Mouse (Mus musculus): ENCODE measurements around the gene Nr5a2. TPM values are rescaled to one million over a fixed set of nuclear protein-coding genes. Genes with fewer than 3 reads are reported as not detected.

The Nr5a2 gene
- total RNA-seq, 4 experiments from 2014 or later, result 0.41 to 1.1 (median 0.43) TPM

DNA sequence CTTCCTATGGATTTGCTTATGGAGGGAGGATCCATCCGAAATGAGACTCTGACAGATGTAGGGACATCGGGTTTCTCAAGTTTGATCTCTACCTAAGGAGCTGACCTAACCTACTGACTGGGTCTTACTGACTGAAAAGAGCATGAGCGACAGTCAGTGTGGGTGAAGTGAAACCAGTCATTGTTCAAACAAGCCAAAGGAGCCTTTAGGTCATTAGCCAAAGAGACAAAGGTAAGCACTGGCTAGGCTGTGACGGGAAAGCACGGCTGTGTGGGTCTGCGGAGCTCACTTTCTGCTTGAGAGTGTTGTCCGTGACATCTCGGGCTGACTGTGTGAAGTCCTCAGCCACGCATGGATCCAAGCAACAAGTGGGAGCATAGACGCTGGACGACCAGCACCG, 50.1 kb downstream of the Nr5a2 start:
- DNase-seq (ENCODE audit: low spot score), result no peak

DNA sequence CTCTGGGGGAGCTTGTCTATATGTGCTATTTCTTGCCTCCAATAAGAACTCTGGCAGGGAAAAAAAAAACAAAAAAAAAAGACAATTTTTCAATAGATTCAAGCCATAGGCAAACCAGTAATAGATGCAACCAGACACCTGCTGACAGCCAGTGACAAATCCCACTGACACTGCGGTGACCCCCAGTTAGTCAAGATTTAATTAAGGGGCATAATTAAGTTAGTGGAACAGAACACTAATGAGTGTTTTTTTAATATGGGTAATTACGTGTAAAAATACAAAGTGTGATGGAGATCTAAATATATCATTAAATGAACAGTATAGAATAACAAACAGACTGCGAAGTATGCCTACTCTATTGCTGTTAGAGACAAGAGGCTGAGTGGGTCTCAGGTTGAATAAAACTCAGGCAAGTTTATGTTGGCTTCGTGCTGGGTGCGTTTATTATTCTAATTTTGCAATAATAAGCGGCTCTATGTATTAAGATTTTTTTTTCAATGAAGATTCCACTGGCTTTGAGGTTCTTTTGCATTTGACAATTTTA, 50.7 kb downstream of the Nr5a2 start:
- DNase-seq (ENCODE audit: low spot score), result no peak

- DNase-seq (ENCODE audit: low spot score), result no peak
Observed at GRCm38 (mm10) chr1:136898130-136898529, 62.1 kb downstream of the Nr5a2 start.

GRCm38 (mm10) chr1:136896351-136896750, 63.9 kb downstream of the Nr5a2 start:
- no peak for DNase-seq (ENCODE audit: low spot score)

DNA sequence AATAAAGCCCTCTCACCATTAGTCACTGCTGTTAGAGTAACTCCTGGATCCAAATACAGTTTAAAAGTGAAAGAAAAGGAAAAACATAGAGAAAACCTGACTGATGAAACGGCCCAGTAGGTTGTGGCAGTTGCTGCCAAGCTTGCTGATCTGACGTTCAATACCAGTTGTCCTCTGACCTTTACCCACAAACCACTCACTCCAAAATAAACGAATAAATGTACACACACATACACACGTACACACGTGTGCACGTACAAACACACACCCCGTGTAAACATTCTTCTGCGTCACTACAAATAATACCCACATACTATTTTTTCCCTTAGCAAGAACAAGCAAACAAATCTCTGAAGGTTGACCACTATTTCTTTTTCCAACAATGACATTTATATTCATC, 64.4 kb downstream of the Nr5a2 start:
- DNase-seq (ENCODE audit: low spot score), result no peak

- DNase-seq (ENCODE audit: low spot score), result no peak
Observed at GRCm38 (mm10) chr1:136894753-136895152, 65.5 kb downstream of the Nr5a2 start.

DNA sequence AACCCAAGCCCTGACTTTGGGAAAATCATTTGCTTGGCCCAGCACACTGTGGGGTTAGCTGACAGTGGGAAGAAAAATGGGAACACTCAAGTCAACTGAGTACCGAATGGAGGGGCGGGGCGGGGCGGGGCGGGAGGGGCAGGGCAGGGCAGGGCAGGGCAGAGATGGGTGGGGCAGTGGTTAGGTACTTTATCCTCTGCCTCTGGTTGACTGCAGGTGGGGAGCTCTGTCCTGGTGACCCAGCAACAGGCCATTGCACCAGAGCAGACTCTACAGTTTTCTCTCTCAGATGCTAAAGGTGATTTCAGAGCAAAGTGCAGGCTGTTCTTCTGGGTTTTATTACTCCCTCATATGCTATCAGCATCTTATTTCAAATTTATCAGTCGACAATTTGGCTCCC, 67.1 kb downstream of the Nr5a2 start:
- DNase-seq (ENCODE audit: low spot score), result no peak

DNA sequence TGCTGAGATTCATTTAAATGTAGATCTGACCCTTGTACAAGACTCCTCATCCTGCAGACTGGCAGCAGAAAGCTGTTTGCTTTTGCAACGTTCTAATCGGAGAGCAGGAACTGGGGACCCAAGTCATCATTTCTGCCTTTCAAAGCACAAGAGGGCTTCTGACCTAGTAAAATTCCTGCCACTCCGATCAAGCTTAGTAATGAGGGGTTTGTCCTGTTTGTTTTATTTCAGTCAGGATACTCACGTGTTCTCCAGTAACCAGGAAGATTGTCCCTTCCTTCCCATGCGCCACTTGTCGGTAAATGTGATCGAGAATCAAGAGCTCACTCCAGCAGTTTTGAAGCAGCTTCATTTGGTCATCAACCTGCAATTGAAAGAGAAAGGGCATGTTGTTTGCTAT, 69.8 kb downstream of the Nr5a2 start:
- no peak for DNase-seq (ENCODE audit: low spot score)

- DNase-seq (ENCODE audit: low spot score), result no peak
Observed at GRCm38 (mm10) chr1:136888704-136889103, 71.5 kb downstream of the Nr5a2 start.

DNA sequence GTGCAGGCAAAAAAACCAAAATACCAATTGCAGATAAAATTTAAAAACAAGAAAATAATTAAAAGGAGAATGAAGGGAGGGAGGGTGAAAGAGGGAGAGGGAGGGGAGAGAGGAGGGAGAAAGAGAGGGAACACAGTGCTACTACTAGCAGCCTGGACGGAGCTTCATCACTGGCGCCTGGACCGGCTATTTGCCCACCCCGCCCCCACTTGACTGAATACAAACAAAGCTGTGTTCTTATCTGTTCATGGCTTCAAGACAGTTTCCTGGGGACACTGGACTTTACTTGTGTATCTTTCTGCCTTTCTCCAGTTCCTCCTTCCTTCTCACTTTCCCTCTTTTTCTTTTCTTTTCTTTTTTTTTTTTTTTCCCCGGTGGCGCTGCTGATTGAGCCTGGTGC, 73.6 kb downstream of the Nr5a2 start:
- DNase-seq (ENCODE audit: low spot score), result no peak

- DNase-seq (ENCODE audit: low spot score), result no peak
Observed at GRCm38 (mm10) chr1:136883458-136884174, 76.6 kb downstream of the Nr5a2 start.

GRCm38 (mm10) chr1:136880260-136880659, 80.0 kb downstream of the Nr5a2 start:
- DNase-seq (ENCODE audit: low spot score), result no peak

DNA sequence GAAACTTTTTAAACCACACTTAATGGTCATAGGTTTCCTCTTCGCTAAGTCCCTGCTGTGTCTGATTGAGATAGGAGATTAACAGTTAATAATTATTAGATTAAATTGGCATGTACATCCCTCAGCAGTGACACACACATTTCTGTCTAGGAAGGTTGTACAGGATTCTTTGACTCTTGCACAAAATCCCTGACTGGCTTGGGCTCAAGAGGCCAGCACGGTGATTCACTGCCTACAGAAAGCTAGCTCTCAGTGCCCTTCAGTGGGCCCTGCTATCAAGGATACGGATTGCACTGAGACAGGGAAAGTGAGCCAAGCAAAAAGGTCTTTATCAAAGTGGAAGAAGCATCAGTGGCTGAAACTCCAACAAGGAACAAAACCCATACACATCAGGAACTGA, 85.2 kb downstream of the Nr5a2 start:
- no peak for DNase-seq (ENCODE audit: low spot score)

GRCm38 (mm10) chr1:136868955-136869354, 91.3 kb downstream of the Nr5a2 start:
- peak; percentile 38 for DNase-seq (ENCODE audit: low spot score)

GRCm38 (mm10) chr1:136868285-136868684, 92.0 kb downstream of the Nr5a2 start:
- DNase-seq (ENCODE audit: low spot score), result no peak

DNA sequence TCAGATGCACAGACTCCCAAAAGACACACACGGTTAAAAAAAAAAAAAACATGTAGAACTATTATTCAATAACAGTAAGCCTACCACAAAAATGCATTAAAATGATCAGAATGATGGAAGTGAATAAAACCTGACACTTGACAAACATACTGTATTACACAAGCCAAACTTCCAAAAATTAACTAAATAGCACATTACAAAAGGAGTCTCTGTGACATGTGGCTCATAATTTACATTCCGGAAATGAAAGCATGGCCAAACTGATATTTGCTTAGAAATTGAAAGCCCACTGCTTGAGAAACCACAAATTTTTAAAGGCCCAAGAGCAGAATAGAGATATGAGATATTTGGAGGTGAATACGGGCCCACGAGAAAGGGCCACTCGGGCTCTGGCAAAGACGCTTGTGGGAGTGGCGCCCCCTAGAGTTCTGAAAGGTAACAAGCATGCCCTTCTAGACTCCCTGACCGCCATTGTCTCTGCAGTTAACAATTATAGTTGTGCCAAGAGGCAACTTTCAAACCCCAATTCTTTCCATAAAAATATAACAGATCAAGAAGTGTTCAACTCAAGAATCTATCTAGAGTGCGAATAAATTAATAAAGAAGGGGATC, 93.7 kb downstream of the Nr5a2 start:
- no peak for DNase-seq (ENCODE audit: low spot score)

DNA sequence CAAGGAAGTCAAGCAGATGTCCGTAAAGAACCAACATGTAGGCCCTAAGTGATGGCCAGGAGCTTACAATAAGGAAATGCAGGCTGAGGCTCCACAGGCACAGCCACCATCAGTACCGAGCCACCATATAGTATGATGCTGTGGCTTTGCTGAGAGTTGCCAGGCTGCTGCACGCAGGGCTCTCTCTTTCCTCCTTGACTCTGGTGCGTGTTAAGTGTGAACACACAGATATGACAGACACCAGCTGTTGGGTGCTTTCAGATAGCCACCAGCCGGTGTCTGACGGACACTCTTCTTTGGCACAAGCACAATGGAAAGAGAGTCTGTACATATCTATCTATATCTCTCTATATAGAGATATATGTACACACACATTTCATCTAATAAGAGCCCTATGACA, 97.0 kb downstream of the Nr5a2 start:
- no peak for DNase-seq (ENCODE audit: low spot score)

DNA sequence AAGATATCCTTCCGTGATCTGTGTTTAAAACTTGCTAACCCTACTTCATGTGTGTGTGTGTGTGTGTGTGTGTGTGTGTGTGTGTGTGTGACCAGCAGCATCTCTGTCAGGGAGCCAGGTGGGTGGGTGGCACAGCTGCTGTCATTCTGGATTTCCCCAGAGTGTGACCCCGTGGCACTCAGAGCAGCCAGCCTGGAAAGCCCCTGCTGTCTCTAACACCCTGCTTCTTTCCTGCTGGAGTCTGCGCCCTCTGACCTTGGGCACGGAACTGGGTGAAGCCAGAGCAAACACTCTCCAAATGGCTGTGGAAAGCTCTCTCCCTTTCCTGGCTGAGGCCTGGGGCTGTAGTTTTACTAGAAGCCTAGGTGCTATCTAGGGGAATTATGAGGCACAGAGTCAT, 100.8 kb downstream of the Nr5a2 start:
- no peak for DNase-seq (ENCODE audit: low spot score)

DNA sequence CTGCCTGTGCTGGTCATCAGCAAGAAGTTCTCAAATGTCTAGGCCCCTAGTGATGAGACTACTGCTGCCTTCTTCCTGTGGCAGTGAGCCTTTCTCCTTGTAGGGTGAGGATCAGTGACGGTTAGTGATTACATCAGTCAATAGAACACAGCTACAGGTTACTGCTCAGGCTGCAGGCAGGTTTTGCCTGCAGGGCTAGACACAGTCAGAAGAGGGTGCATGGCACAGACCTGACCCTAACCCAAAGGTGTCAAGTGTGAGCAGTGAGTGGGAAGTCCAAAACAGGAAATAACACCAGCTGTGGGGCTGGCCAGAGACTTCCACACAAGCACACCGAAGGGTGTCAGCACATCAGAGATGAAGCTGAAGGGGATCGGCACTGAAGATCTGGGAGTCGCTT, 101.5 kb downstream of the Nr5a2 start:
- DNase-seq (ENCODE audit: low spot score), result no peak

DNA sequence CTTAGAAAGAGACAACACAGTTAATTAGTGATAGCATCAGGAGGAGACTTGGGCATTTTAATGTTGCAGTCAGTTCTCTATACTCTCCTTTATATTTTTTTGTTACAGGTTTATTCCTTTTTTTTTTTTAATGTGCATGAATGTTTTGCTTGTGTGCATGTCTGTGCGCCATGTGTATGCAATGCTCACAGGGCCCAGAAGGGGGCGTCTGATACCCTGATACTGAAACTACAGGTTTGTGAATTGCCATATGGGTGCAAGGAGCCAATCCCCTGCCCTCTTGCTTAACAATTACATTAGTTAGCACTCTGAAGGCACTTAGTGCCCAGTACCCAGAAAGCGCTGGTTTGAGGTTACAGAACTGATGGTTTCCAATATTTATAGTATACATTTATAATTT, 104.1 kb downstream of the Nr5a2 start:
- no peak for DNase-seq (ENCODE audit: low spot score)

- no peak for DNase-seq (ENCODE audit: low spot score)
Observed at GRCm38 (mm10) chr1:136848791-136849190, 111.5 kb downstream of the Nr5a2 start.

- no peak for DNase-seq (ENCODE audit: low spot score)
Observed at GRCm38 (mm10) chr1:136846081-136846480, 114.2 kb downstream of the Nr5a2 start.

DNA sequence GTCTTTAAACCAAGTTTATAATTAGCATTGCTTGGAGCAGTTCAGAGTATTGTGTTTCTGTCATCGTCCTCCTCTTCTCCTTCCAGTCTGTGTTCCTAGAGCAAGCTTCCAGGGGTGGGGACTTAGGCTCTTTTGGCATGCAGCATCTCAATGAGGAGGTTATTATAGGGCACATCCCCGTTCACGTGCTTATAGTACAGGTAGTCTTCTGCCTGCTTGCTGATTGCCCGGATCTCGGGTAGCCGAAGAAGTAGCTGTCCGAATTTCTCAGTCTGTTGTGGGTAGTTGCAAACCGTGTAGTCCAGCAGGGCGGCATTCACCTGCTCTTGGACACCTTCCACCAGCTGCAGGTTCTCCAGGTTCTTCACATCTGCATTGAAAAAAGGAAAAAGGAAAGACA, 114.9 kb downstream of the Nr5a2 start:
- DNase-seq (ENCODE audit: low spot score), result no peak
